Mouse (Mus musculus) kidney, adult 2 months (tissue): ENCODE results near the gene Unc13c.

Source experiments
- CTCF ChIP-seq: fragments of 200-500 bp; conservative IDR thresholded peaks from 2 replicates; pipeline ENCODE4 v1.5.1; 2011; ENCODE audit warnings: low read depth, mild to moderate bottlenecking, control low read depth, low read length, moderate library complexity, mixed read lengths; ENCODE audit not compliant: insufficient read depth, insufficient read length
- POLR2A ChIP-seq: fragments of 200-500 bp; IDR thresholded peaks from one replicate; pipeline ENCODE4 v1.6.1; 2011; ENCODE audit warnings: low read depth, low read length, control low read depth

GRCm38 (mm10) chr9:73972327-73972988 lies 3.7 kb upstream of the Unc13c start:
- TF ChIP-seq CTCF = no peak
- TF ChIP-seq POLR2A = no peak
